Comparison of ENCODE assay signal across 17 mouse cellular contexts in genomic region chr11:114673719-114674050, GRCm38 (mm10). TPM values are rescaled to one million over a fixed set of nuclear protein-coding genes. Genes with fewer than 3 reads are reported as not detected.
DNase-seq lines count a peak whose midpoint lies in the region; ATAC-seq and TF ChIP-seq lines count a peak whose summit lies in the region.
"Had no signal": no experiment of that assay in that cellular context is flagged by ENCODE, and none has a peak within 500 bp of the region (broad histone marks: within the 10 kb centered on the region; RNA-seq: fewer than 3 reads in every experiment).

No protein-coding gene starts in this region.

- peaks cover 29% of the 10 kb centered on the region for H3K79me2 ChIP-seq in CH12.LX (replicated peaks; ENCODE audit: control insufficient read depth, extremely low read depth, insufficient read depth, poor library complexity, severe bottlenecking)

- DNase-seq in hindbrain, embryonic 10.5 days (ENCODE audit: low spot score): no peak
- DNase-seq in 3T3-L1 (ENCODE audit: low read depth, low spot score) (peak; percentile 24), CH12.LX (ENCODE audit: extremely low read depth) (peak; percentile 52)
- DNase-seq in retina, embryonic 14.5 days (ENCODE audit: low spot score): no peak
- DNase-seq in adrenal gland, adult 18-20 months (ENCODE audit: low spot score in 2 of 2): no peak
- DNase-seq: heart, adult 18-20 months; lung, postnatal 10 days; right cerebral cortex, postnatal 25 days; thymus, postnatal 25 days had no signal

- peaks cover 42% of the 10 kb centered on the region for H3K36me3 ChIP-seq in hindbrain, embryonic 13.5 days
- H3K36me3 ChIP-seq in hindbrain, embryonic 10.5 days: peaks cover 46% of the 10 kb centered on the region
- peaks cover 44 to 55% of the 10 kb centered on the region in 2 experiments for H3K36me3 ChIP-seq in CH12.LX (replicated peaks in 1 of 2; ENCODE audit: control insufficient read depth in 1 of 2, insufficient read depth in 1 of 2, low read length in 1 of 2)
- peaks cover 29% of the 10 kb centered on the region for H3K36me3 ChIP-seq in hindbrain, embryonic 15.5 days
- peaks cover 44% of the 10 kb centered on the region for H3K36me3 ChIP-seq in forebrain, embryonic 13.5 days (ENCODE audit: poor library complexity, severe bottlenecking)

- no peaks in the 10 kb centered on the region for H3K9me3 ChIP-seq in hindbrain, embryonic 13.5 days
- no peaks in the 10 kb centered on the region for H3K9me3 ChIP-seq in hindbrain, embryonic 10.5 days
- no peaks in the 10 kb centered on the region for H3K9me3 ChIP-seq in CH12.LX (replicated peaks; ENCODE audit: low read length)
- no peaks in the 10 kb centered on the region for H3K9me3 ChIP-seq in hindbrain, embryonic 15.5 days
- H3K9me3 ChIP-seq in forebrain, embryonic 13.5 days (replicated peaks): no peaks in the 10 kb centered on the region
- H3K9me3 ChIP-seq: forebrain, embryonic 15.5 days; liver, embryonic 15.5 days; megakaryocyte, embryonic 14.5 days; midbrain, embryonic 15.5 days had no signal

- peaks cover 62% of the 10 kb centered on the region for H3K4me1 ChIP-seq in hindbrain, embryonic 13.5 days (replicated peaks)
- peaks cover 57% of the 10 kb centered on the region for H3K4me1 ChIP-seq in hindbrain, embryonic 10.5 days (replicated peaks)
- peaks cover 12 to 61% of the 10 kb centered on the region in 2 experiments for H3K4me1 ChIP-seq in CH12.LX (ENCODE audit: control insufficient read depth in 1 of 2, insufficient read depth in 2 of 2)
- H3K4me1 ChIP-seq in hindbrain, embryonic 15.5 days (replicated peaks): peaks cover 47% of the 10 kb centered on the region
- peaks cover 47% of the 10 kb centered on the region for H3K4me1 ChIP-seq in forebrain, embryonic 13.5 days

- no peak for TF ChIP-seq EP300 in CH12.LX (IDR thresholded peaks at IDR 0.05; ENCODE audit: low read length)

- no peak for TF ChIP-seq CTCF in CH12.LX (conservative IDR thresholded peaks at IDR 0.05 in 1 of 2, IDR thresholded peaks at IDR 0.05 in 1 of 2; ENCODE audit: low read depth in 2 of 2, low read length in 2 of 2)

- no peak overlapping the region for H3K4me2 ChIP-seq in hindbrain, embryonic 13.5 days
- H3K4me2 ChIP-seq in CH12.LX (ENCODE audit: insufficient read depth, low read depth, poor library complexity, severe bottlenecking): no peak overlapping the region
- no peak overlapping the region for H3K4me2 ChIP-seq in hindbrain, embryonic 15.5 days
- H3K4me2 ChIP-seq in forebrain, embryonic 13.5 days: no peak overlapping the region
- H3K4me2 ChIP-seq: forebrain, embryonic 15.5 days; liver, embryonic 15.5 days; midbrain, embryonic 15.5 days had no signal

- no peak for TF ChIP-seq RAD21 in CH12.LX (IDR thresholded peaks at IDR 0.05; ENCODE audit: low read depth, low read length)

- 75% methylated on average over 2 of the region's 2 CpGs for WGBS in hindbrain, embryonic 13.5 days
- WGBS in hindbrain, embryonic 10.5 days: 80% methylated on average over 2 of the region's 2 CpGs
- WGBS in hindbrain, embryonic 15.5 days: 73% methylated on average over 2 of the region's 2 CpGs
- WGBS in forebrain, embryonic 13.5 days: 65% methylated on average over 2 of the region's 2 CpGs

- dilution Hi-C loops in CH12.LX (cut with MboI; ENCODE audit: extremely low pct_ligation_motif_present, extremely low pct_unique_long_range_greater_than_20kb, low sequenced_read_pairs): no loop called here

- in situ Hi-C loops in CH12.LX (cut with MboI; ENCODE audit: low pct_ligation_motif_present, low pct_unique_long_range_greater_than_20kb, low sequenced_read_pairs): loop anchor here (5.0 to 25.0 kb wide), 2 partner anchors 59 to 961 kb away; partner anchors contain the start of gene Cpsf4l

- H3K27ac ChIP-seq in hindbrain, embryonic 13.5 days: peak overlapping the region; percentile 73
- H3K27ac ChIP-seq in hindbrain, embryonic 10.5 days: no peak overlapping the region
- H3K27ac ChIP-seq in CH12.LX (ENCODE audit: insufficient read depth, low read depth): no peak overlapping the region
- H3K27ac ChIP-seq in hindbrain, embryonic 15.5 days (replicated peaks): peak overlapping the region; percentile 48
- no peak overlapping the region for H3K27ac ChIP-seq in forebrain, embryonic 13.5 days
- H3K27ac ChIP-seq: forebrain, embryonic 15.5 days; liver, embryonic 15.5 days; midbrain, embryonic 15.5 days had no signal

- H3K27me3 ChIP-seq in hindbrain, embryonic 13.5 days: peaks cover 16% of the 10 kb centered on the region
- H3K27me3 ChIP-seq in hindbrain, embryonic 10.5 days (ENCODE audit: insufficient read depth, poor library complexity, severe bottlenecking): peaks cover 21% of the 10 kb centered on the region
- no peaks in the 10 kb centered on the region for H3K27me3 ChIP-seq in CH12.LX (replicated peaks)
- H3K27me3 ChIP-seq in hindbrain, embryonic 15.5 days: peaks cover 8% of the 10 kb centered on the region
- peaks cover 6% of the 10 kb centered on the region for H3K27me3 ChIP-seq in forebrain, embryonic 13.5 days
- H3K27me3 ChIP-seq: forebrain, embryonic 15.5 days had no signal

- no peak for ATAC-seq in hindbrain, embryonic 13.5 days (ENCODE audit: low FRiP score)
- ATAC-seq in hindbrain, embryonic 15.5 days (ENCODE audit: low FRiP score, low read depth): no peak
- no peak for ATAC-seq in forebrain, embryonic 13.5 days
- ATAC-seq: CD4-positive, CD25-positive, alpha-beta regulatory T cell, adult 4 months; forebrain, embryonic 15.5 days; midbrain, embryonic 15.5 days had no signal

- H3K9ac ChIP-seq in hindbrain, embryonic 13.5 days: no peak overlapping the region
- no peak overlapping the region for H3K9ac ChIP-seq in CH12.LX (ENCODE audit: insufficient read depth, low read depth)
- H3K9ac ChIP-seq in hindbrain, embryonic 15.5 days: no peak overlapping the region
- no peak overlapping the region for H3K9ac ChIP-seq in forebrain, embryonic 13.5 days
- H3K9ac ChIP-seq: forebrain, embryonic 15.5 days; liver, embryonic 15.5 days; midbrain, embryonic 15.5 days had no signal

- 0 out of 2 replicates have a peak, but pooled peaks have one; percentile 22 for TF ChIP-seq POLR2A in CH12.LX (IDR thresholded peaks at IDR 0.05; ENCODE audit: low read depth, low read length)

- H3K4me3 ChIP-seq in hindbrain, embryonic 13.5 days: no peak overlapping the region
- H3K4me3 ChIP-seq in hindbrain, embryonic 10.5 days: no peak overlapping the region
- no peak overlapping the region for H3K4me3 ChIP-seq in CH12.LX (replicated peaks in 1 of 3; ENCODE audit: low read depth in 2 of 3, low read length in 2 of 3, poor library complexity in 1 of 3)
- H3K4me3 ChIP-seq in hindbrain, embryonic 15.5 days: no peak overlapping the region
- H3K4me3 ChIP-seq in forebrain, embryonic 13.5 days: no peak overlapping the region
- H3K4me3 ChIP-seq: forebrain, embryonic 15.5 days; liver, embryonic 15.5 days; megakaryocyte, embryonic 14.5 days; midbrain, embryonic 15.5 days had no signal

TF ChIP-seq in CH12.LX, 34 proteins besides CTCF, POLR2A, EP300 and RAD21:
- peak; percentile 22; the same call in 1 of the 2 replicates for TF ChIP-seq POLR2AphosphoS2 (IDR thresholded peaks at IDR 0.05; ENCODE audit: low read depth, low read length)
- no peak for TF ChIP-seq HCFC1 (IDR thresholded peaks at IDR 0.05; ENCODE audit: low read depth, low read length)
- peak; percentile 4; the same call in 1 of the 2 replicates for TF ChIP-seq CHD2 (IDR thresholded peaks at IDR 0.05; ENCODE audit: low read length)
- TF ChIP-seq NELFE (IDR thresholded peaks at IDR 0.05; ENCODE audit: low read depth, low read length): 0 out of 2 replicates have a peak, but pooled peaks have one; percentile 16
- 0 out of 2 replicates have a peak, but pooled peaks have one; percentile 59 for TF ChIP-seq RCOR1 (conservative IDR thresholded peaks at IDR 0.05; ENCODE audit: low read depth, low read length)

RNA-seq across cellular contexts. Expression of gene Ttyh2, which starts 1.5 kb away (rescaled TPM):
- 33.0 and 33.9 TPM in 2 replicates for polyA plus RNA-seq in hindbrain, embryonic 13.5 days (2015; fragmentation: Nextera tagmentation; extraction: Ambion mirVana)
- 15.6 and 15.9 TPM in 2 replicates for polyA plus RNA-seq in hindbrain, embryonic 10.5 days (2016; fragmentation: Nextera tagmentation; extraction: Ambion mirVana)
- total RNA-seq in CH12.LX (2012; rRNA removed) (1.4 TPM in 2 replicates), CH12.LX (2014; rRNA removed) (0.82 and 1.2 TPM in 2 replicates)
- polyA plus RNA-seq in CH12.LX (2012; ENCODE audit: insufficient read length, low read depth): 2.4 TPM in 2 replicates
- 31.6 and 35.1 TPM in 2 replicates for polyA plus RNA-seq in hindbrain, embryonic 15.5 days (2015; fragmentation: Nextera tagmentation; extraction: Ambion mirVana)
- 21.6 and 22.3 TPM in 2 replicates for polyA plus RNA-seq in forebrain, embryonic 13.5 days (2015; fragmentation: Nextera tagmentation; extraction: Ambion mirVana)
- total RNA-seq in adrenal gland, adult 18-20 months (2021): 10 to 100 TPM; 46.0 to 94.2 TPM

RNA-seq across cellular contexts. Expression of gene Rpl38, which starts 5.4 kb away (rescaled TPM):
- 809 and 885 TPM in 2 replicates for polyA plus RNA-seq in hindbrain, embryonic 13.5 days (2015; fragmentation: Nextera tagmentation; extraction: Ambion mirVana)
- polyA plus RNA-seq in hindbrain, embryonic 10.5 days (2016; fragmentation: Nextera tagmentation; extraction: Ambion mirVana): 959 and 1,042 TPM in 2 replicates
- total RNA-seq in CH12.LX (2012; rRNA removed) (5,484 and 5,556 TPM in 2 replicates), CH12.LX (2014; rRNA removed) (3,381 and 4,204 TPM in 2 replicates)
- polyA plus RNA-seq in CH12.LX (2012; ENCODE audit: insufficient read length, low read depth): 1,021 and 1,435 TPM in 2 replicates
- polyA plus RNA-seq in hindbrain, embryonic 15.5 days (2015; fragmentation: Nextera tagmentation; extraction: Ambion mirVana): 747 and 837 TPM in 2 replicates
- polyA plus RNA-seq in forebrain, embryonic 13.5 days (2015; fragmentation: Nextera tagmentation; extraction: Ambion mirVana): 911 and 1,077 TPM in 2 replicates
- 1,000 to 10,000 TPM; 1,092 to 1,268 TPM for total RNA-seq in adrenal gland, adult 18-20 months (2021)

RNA-seq across cellular contexts. Expression of gene Dnaic2, which starts 53.5 kb away (rescaled TPM):
- polyA plus RNA-seq in hindbrain, embryonic 13.5 days (2015; fragmentation: Nextera tagmentation; extraction: Ambion mirVana): 2.9 and 3.8 TPM in 2 replicates
- polyA plus RNA-seq in hindbrain, embryonic 10.5 days (2016; fragmentation: Nextera tagmentation; extraction: Ambion mirVana): 4.0 and 6.3 TPM in 2 replicates
- total RNA-seq in CH12.LX (2012; rRNA removed) (0.17 and 0.59 TPM in 2 replicates), CH12.LX (2014; rRNA removed) (0.93 and 1.2 TPM in 2 replicates)
- polyA plus RNA-seq in CH12.LX (2012; ENCODE audit: insufficient read length, low read depth): 0.45 and 0.83 TPM in 2 replicates
- polyA plus RNA-seq in hindbrain, embryonic 15.5 days (2015; fragmentation: Nextera tagmentation; extraction: Ambion mirVana): 2.5 and 3.1 TPM in 2 replicates
- polyA plus RNA-seq in forebrain, embryonic 13.5 days (2015; fragmentation: Nextera tagmentation; extraction: Ambion mirVana): 1.8 and 3.7 TPM in 2 replicates
- under 1 TPM; 0.19 to 0.50 TPM for total RNA-seq in adrenal gland, adult 18-20 months (2021)
- polyA plus RNA-seq: CD4-positive, CD25-positive, alpha-beta regulatory T cell, adult 4 months had no signal

Comparison
In these comparisons a context has a peak if more than half of its experiments do, and no peak if none do; other contexts are left out.
1. H3K27ac ChIP-seq: peak in hindbrain, embryonic 13.5 days (single experiment) and hindbrain, embryonic 15.5 days (single experiment); none in hindbrain, embryonic 10.5 days (single experiment), CH12.LX (single experiment) and forebrain, embryonic 13.5 days (single experiment).
2. DNase-seq: peak in 3T3-L1 (single experiment) and CH12.LX (single experiment); none in hindbrain, embryonic 10.5 days (single experiment), retina, embryonic 14.5 days (single experiment) and adrenal gland, adult 18-20 months (0 of 2).